Mouse (Mus musculus) CH12.LX (cell line): ENCODE data around the gene Dab2.

Experiments
- CTCF ChIP-seq, 2 experiments: IDR thresholded peaks in 1 of 2; conservative IDR thresholded peaks in 1 of 2; 2 replicates each; pipeline ENCODE4 v1.5.1; 2011 to 2012; ENCODE audit warnings: low read depth in 2 of 2, low read length in 2 of 2, improper control_type of control experiment in 1 of 2, inconsistent platforms in 1 of 2, mild to moderate bottlenecking in 1 of 2, moderate library complexity in 1 of 2
- ELF1 ChIP-seq: IDR thresholded peaks from 2 replicates; pipeline ENCODE4 v1.6.1; 2014; ENCODE audit warnings: low read depth, mild to moderate bottlenecking, inconsistent platforms, low read length, improper control_type of control experiment
- EP300 ChIP-seq: IDR thresholded peaks from 2 replicates; pipeline ENCODE4 v1.6.1; 2011; ENCODE audit warnings: low read length, improper control_type of control experiment
- IRF4 ChIP-seq: IDR thresholded peaks from 2 replicates; pipeline ENCODE4 v1.6.1; 2014; ENCODE audit warnings: low read depth, mild to moderate bottlenecking, inconsistent platforms, low read length, improper control_type of control experiment
- JUND ChIP-seq: conservative IDR thresholded peaks from 2 replicates; pipeline ENCODE4 v1.6.1; 2011; ENCODE audit warnings: low read depth, low read length, improper control_type of control experiment
- MAFK ChIP-seq: IDR thresholded peaks from 2 replicates; pipeline ENCODE4 v1.6.1; 2011; ENCODE audit warnings: low read length, improper control_type of control experiment; ENCODE audit not compliant: insufficient replicate concordance
- MAX ChIP-seq: IDR thresholded peaks from 2 replicates; pipeline ENCODE4 v1.6.1; 2011; ENCODE audit warnings: low read length, improper control_type of control experiment
- MXI1 ChIP-seq: IDR thresholded peaks from 2 replicates; pipeline ENCODE4 v1.6.1; 2011; ENCODE audit warnings: mild to moderate bottlenecking, low read depth, low read length, improper control_type of control experiment
- POLR2A ChIP-seq: IDR thresholded peaks from 2 replicates; pipeline ENCODE4 v1.6.1; 2011; ENCODE audit warnings: low read depth, mild to moderate bottlenecking, improper control_type of control experiment, low read length
- RCOR1 ChIP-seq: conservative IDR thresholded peaks from 2 replicates; pipeline ENCODE4 v1.6.1; 2012; ENCODE audit warnings: low read depth, mild to moderate bottlenecking, inconsistent platforms, low read length, improper control_type of control experiment
- SIN3A ChIP-seq: IDR thresholded peaks from 2 replicates; pipeline ENCODE4 v1.6.1; 2012; ENCODE audit warnings: low read length, improper control_type of control experiment, inconsistent platforms
- USF1 ChIP-seq: IDR thresholded peaks from 2 replicates; pipeline ENCODE4 v1.6.1; 2014; ENCODE audit warnings: low read depth, mild to moderate bottlenecking, inconsistent platforms, low read length, improper control_type of control experiment
- USF2 ChIP-seq: conservative IDR thresholded peaks from 2 replicates; pipeline ENCODE4 v1.6.1; 2011; ENCODE audit warnings: low read depth, low read length, improper control_type of control experiment
- ZKSCAN1 ChIP-seq: IDR thresholded peaks from 2 replicates; pipeline ENCODE4 v1.6.1; 2012; ENCODE audit warnings: low read depth, inconsistent platforms, low read length, improper control_type of control experiment, borderline replicate concordance

GRCm38 (mm10) chr15:6267147-6267758, 32.3 kb upstream of the Dab2 start:
- TF ChIP-seq POLR2A (no peak), EP300 (no peak), USF2 (no peak), CTCF (conservative IDR thresholded peaks at IDR 0.05 in 1 of 2, IDR thresholded peaks at IDR 0.05 in 1 of 2; ENCODE audit: low read depth in 2 of 2, low read length in 2 of 2) (no peak), JUND (no peak), IRF4 (no peak), MXI1 (no peak), ZKSCAN1 (no peak), ELF1 (no peak), USF1 (no peak), MAX (no peak), MAFK (no peak), RCOR1 (no peak), SIN3A (no peak)
